Mouse (Mus musculus) spleen, embryonic (tissue): ENCODE measurements around the gene Rpl13a.
"Not testable (repeated sequence)": the region's sequence is repeated elsewhere in the genome, so short reads cannot be mapped to it uniquely, and the experiment has no call there.

Experiments used
- CTCF ChIA-PET: fragments of 350-600 bp; sonication (Branson Sonifier 250); formaldehyde crosslinking; loops from one replicate; lab custom pipeline; 2022; lab: Charles Lee

The Rpl13a gene

DNA sequence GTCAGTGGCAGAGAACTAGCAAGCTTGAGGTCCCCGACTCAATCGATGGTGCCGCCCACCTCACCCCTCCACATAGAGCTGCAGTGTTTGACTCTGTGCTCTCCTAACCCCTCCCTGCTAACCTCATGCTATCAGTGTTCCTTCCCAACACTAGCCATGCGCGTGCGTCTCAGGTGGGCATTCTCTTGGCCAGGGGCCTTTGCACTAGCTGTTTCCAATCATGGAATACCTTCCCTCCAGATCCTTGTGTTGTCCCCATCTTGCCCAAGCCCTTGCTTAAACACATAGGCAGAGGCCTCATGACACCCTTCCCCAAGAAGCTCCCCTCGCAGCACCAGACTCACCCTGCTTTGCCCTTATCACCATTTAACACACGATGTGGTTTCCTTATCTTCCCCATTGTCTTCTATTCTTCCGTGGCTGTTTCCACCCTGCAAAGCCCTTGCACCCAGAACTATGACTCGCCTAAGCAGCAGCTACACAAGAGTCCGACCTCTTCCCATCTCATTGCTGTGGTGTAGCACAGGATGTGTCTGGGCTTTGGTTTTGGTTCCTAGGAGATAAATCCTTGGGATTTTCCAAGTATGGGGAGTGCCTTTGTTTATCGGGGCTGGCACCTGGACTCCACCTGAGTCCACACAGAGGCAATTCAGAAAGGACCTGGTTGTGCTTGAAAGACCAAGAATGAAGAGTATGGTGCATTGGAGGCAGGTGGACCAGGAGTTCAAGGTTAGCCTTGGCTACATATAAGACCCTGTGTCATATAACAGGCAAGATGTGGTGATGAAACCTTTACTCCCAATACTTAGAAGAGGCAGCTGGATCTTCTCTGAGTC lies 8.8 kb upstream of the Rpl13a start:
- CTCF ChIA-PET = interaction anchor here (0.5 to 1.5 kb wide), 5 partner anchors 30 to 1253 kb away, joined by 3 to 19 read pairs (median 3); no protein-coding TSS in a partner anchor

GRCm38 (mm10) chr7:45135993-45136567 lies 7.5 kb upstream of the Rpl13a start, which contains the start of the genes Gm45713 and Flt3l:
Gene Gm45713 (minus strand): TSS chr7:45136231.
Gene Flt3l (minus strand): TSS chr7:45136432.
- CTCF ChIA-PET = interaction anchor here (0.7 to 1.5 kb wide), 3 partner anchors 14 to 59 kb away, joined by 3 to 19 read pairs (median 4); no protein-coding TSS in a partner anchor

GRCm38 (mm10) chr7:45135370-45135769 lies 6.8 kb upstream of the Rpl13a start:
- CTCF ChIA-PET = no interaction called here

GRCm38 (mm10) chr7:45134544-45135026 lies 6.0 kb upstream of the Rpl13a start:
- CTCF ChIA-PET = no interaction called here

DNA sequence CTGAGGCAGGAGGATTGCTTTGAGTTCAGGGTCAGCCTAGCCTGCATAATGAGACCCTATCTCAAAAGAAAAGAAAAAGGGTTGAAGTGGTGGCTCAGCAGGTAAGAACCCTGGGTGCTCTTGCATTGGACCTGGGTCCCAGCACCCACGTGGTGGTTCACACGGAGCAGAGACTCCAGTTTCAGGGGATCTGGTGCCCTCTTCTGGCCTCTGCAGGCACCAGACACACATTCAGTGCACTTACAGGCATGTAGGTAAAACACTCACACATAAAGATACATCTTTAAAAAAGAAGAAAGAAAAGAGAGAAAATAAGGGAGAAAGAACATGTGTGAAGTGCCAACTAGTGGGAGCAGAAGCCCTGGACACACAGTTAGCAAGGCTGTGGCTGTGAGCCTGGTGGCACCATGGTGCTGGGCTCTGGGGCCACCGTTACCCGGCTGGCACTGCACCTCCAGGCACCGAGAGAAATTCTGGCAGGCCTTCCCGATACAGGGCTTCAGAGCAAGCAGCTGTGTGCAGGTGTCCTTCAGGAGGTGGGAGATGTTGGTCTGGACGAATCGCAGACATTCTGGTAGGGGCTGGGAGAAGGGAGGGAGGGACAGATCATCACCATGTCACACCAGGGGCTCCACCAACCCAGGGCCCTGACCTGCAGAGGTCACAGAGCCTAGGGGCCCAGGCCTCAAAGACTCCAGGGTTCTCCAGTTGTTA lies 5.0 kb upstream of the Rpl13a start:
- CTCF ChIA-PET = interaction anchor here (0.6 kb wide), 2 partner anchors 53 to 216 kb away, joined by 3 to 4 read pairs; no protein-coding TSS in a partner anchor

GRCm38 (mm10) chr7:45131850-45132249 lies 3.3 kb upstream of the Rpl13a start:
- CTCF ChIA-PET = interaction anchor here (0.7 kb wide), 1 partner anchor 46 kb away, joined by 4 read pairs; no protein-coding TSS in a partner anchor

GRCm38 (mm10) chr7:45129776-45130512 lies 1.4 kb upstream of the Rpl13a start:
- CTCF ChIA-PET = interaction anchor here (0.8 to 0.9 kb wide), 2 partner anchors 49 to 96 kb away, joined by 3 read pairs; no protein-coding TSS in a partner anchor

DNA sequence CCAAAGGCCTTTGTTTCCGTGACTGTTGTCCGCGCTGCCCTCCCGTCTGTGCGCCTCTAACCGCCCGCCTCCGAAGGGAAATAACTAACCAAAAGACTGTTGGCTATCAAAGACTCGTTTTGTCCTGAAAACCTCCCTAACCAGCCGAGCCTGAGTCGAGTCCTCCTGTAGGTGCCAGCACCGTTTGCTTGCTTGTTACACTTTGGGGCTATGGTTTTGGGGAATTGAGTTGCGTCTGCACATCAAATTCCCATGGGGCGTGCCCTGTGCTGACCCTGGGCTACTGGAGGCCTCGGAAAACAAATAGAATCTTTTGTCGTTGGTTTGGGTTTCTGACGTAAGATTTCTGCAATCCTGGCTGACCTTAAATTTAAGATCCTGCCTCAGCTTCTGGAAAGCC lies 757 bp upstream of the Rpl13a start:
- CTCF ChIA-PET = interaction anchor here (0.6 kb wide), 1 partner anchor 21 kb away, joined by 4 read pairs; no protein-coding TSS in a partner anchor

DNA sequence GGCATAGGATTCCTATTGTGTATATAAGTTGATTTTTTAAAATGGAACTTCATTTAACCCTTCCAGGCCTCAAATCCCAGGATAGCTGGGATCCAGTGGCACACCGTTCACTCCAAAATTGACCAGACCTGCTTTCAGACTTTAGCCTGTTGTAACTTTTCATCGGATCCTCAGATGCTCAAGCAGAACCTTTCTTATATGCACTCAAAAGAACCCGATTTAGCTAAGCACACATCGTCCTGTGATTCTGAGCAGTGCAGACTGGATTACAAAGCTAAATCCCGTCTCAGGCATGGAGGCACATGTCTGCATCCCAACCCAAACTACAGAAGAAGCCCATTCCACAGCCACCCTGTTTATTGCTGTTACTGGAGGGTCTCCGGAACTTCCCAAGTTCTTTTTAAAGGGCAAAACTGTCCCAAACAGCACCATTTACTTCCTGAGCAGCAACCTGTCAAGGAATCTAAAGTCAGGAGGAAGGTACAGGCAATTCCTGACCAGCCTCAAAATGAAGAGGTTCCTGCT lies 799 bp downstream of the Rpl13a start:
- CTCF ChIA-PET = no interaction called here

DNA sequence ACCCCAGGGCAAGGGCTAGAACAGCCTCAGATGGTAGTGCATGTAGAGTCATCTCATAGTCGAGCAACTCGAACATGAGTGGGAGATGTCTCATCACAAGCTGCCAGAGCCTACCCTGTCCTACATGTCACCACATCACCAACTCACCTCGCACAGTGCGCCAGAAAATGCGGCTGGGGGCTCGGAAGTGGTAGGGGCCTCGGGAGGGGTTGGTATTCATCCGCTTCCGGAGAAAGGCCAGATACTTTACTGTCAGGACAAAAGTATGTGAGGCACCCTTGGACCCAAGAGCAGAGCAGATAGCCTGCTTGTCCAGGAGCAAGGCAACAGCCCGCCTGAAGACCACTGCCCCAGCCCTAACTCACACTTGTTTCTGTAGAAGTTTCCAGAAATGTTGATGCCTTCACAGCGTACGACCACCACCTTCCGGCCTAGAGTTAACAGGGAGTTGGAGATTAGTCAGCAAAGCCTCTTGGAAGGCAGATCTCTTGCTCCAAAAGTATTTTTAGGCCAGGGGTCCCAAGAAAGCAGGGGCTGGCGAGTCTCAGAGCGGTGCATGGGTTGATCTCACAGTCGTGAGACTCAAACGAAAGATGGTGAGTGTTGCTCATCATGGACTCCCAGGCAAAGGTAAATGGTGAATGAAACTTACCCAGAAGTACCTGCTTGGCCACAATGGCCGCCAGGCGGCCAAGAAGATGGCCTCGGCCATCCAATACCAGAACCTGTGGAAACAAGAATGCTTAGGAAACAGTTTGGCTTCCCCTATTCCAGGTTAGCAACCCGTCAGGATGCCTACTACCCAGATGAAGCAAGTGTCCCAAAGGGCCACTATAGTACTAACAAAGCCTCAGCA lies 1.5 kb downstream of the Rpl13a start:
- CTCF ChIA-PET = interaction anchor here (0.7 kb wide), 1 partner anchor 128 kb away, joined by 5 read pairs; no protein-coding TSS in a partner anchor

DNA sequence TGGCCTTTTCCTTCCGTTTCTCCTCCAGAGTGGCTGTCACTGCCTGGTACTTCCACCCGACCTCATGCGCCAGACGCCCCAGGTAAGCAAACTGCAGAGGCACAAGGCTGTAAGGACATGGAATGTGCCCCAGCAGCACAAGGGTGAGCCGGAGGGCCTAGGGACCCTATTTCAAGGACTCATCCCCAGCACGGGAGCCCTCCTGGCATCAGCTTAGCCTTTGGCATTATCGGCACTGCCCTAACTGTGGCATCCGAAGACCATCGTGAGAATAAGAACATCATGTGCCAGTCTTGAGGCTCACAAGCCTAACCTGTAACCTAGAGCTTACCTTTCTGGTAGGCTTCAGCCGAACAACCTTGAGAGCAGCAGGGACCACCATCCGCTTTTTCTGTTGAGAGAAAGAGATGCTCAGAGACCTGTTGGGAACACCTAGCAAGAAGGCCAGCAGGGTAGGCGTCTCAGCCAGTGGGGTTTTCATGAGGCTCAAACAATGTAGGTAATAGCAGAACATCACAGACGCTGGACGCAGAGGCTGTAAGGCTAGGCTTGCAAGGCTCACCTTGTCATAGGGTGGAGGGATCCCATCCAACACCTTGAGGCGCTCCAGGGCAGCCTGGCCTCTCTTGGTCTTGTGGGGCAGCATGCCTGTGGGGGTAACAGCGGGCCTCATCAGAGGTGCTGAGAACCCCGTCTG lies 2.3 kb downstream of the Rpl13a start:
- CTCF ChIA-PET = interaction anchor here (0.7 kb wide), 1 partner anchor 127 kb away, joined by 5 read pairs; no protein-coding TSS in a partner anchor

GRCm38 (mm10) chr7:45125649-45126048 lies 2.9 kb downstream of the Rpl13a start:
- CTCF ChIA-PET = not testable (repeated sequence)

DNA sequence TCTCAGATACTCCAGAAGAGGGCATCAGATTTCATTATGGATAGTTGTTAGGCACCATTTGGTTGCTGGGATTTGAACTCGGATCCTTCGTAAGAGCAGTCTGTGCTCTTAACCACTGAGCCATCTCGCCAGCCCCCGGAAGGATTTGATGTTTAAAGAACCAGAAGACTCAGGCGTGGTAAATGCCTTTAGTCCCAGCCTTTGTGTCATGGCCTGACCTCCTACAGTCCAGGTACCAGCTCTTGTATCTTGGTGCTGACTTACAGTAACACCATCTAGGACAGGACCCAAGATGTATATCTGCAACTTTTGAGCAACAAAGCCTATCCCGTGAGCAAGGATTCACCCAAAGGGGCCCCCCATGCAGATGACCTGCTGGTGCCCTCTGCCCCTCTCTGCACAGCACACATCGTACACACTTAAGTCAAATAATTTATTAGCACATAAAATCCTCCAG lies 3.4 kb downstream of the Rpl13a start:
- CTCF ChIA-PET = no interaction called here

GRCm38 (mm10) chr7:45124224-45125143 lies 4.1 kb downstream of the Rpl13a start, which contains the start of gene Rps11:
Gene Rps11 (minus strand): TSS chr7:45124439.
- CTCF ChIA-PET = no interaction called here

DNA sequence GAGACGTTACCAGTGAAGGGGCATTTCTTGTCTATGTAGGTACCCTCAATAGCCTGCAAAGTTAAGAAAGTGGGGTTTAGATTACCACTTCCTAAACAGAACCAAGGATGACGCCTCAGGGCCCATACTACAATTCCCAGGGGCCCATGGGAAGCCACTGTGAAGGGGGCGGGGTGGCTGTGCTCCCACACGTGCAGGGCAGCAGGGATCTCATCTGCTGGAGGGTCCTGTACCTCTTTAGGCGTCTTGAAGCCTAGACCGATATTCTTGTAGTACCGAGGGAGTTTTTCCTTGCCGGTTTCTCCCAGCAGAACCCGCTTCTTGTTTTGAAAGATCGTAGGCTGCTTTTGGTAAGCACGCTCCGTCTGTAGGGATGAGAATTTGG lies 5.4 kb downstream of the Rpl13a start:
- CTCF ChIA-PET = interaction anchor here (0.5 to 0.7 kb wide), 2 partner anchors 166 to 167 kb away, joined by 3 read pairs; no protein-coding TSS in a partner anchor

- CTCF ChIA-PET = interaction anchor here (0.8 kb wide), 1 partner anchor 14 kb away, joined by 3 read pairs; the partner anchor contains the start of genes Flt3l and Gm45713
These were observed 5.9 kb downstream of the Rpl13a start for GRCm38 (mm10) chr7:45122561-45123185.

DNA sequence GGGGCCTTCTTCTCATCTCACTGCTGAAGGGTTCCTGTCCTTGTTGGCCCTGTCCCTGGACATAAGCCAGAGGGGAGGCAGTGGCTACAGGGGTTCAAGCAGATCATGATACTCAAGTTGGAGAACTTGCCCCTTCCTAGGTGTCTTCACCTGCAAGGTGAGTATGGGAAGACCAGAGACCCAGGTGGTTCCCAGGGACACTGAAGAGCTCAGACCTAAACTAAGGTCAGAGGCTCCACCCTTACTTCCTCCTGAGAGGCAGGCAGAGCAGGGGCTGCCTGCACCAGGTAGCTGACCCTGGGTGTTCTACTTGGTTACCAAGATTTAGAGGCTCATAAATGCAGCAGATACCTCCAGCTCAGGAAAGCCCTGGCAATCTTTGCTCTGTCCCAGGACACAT lies 6.6 kb downstream of the Rpl13a start:
- CTCF ChIA-PET = interaction anchor here (0.6 to 0.8 kb wide), 2 partner anchors 14 to 182 kb away, joined by 3 read pairs; partner anchors contain the start of genes Flt3l and Gm45713
